Mouse (Mus musculus) E14TG2a.4 (cell line): ENCODE data around the gene 4933402D24Rik.

Experiments
- CTCF ChIP-seq: conservative IDR thresholded peaks from 2 replicates; pipeline ENCODE4 v1.5.1; 2014; ENCODE audit warnings: low read length
- NANOG ChIP-seq: IDR thresholded peaks from 2 replicates; pipeline ENCODE4 v1.6.1; 2014; ENCODE audit warnings: borderline replicate concordance, low read length, mixed read lengths
- POU5F1 ChIP-seq: IDR thresholded peaks from 2 replicates; pipeline ENCODE4 v1.6.1; 2014; ENCODE audit warnings: low read length, borderline replicate concordance

DNA sequence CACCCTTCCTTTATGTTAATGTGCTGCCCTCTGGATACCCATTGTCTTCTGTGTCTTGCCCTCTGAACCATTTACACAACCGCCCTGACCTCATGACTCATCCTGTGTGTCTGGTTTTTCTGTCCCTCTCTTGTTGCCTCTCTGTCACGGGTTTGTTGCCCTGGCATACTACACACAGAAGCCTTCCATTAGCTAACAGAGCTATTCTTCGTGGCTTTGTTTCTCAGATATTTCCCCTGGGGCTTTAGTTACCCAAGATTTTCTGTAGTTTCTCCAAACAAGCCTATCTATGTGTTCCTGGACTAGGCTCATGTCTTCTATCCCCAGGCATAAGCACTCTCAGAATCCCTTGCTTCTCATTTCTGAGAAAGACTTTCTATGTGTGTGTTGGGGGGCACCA lies 60.2 kb downstream of the 4933402D24Rik start:
- TF ChIP-seq CTCF (no peak), POU5F1 (no peak), NANOG (no peak)
